Mouse (Mus musculus) midbrain, embryonic 14.5 days (tissue): ENCODE data around the gene Zfp599. TPM values are rescaled to one million over a fixed set of nuclear protein-coding genes. Genes with fewer than 3 reads are reported as not detected.
"Not testable (repeated sequence)": the region's sequence is repeated elsewhere in the genome, so short reads cannot be mapped to it uniquely, and the experiment has no call there.

Experiments
- ATAC-seq: fragments of 200-750 bp; cut with Nextera tagmentation; 2 replicates; pipeline ENCODE4 v1.8.0; 2017; ENCODE audit warnings: moderate number of reproducible peaks, moderate library complexity; ENCODE audit not compliant: low FRiP score, low TSS enrichment
- DNase-seq: peaks from one replicate; pipeline ENCODE4 v3.0.0-alpha.2; 2015
- H3K27ac ChIP-seq: fragments of 300-500 bp; sonication (generic); replicated peaks from 2 replicates; pipeline ENCODE4 v1.5.1; 2014; ENCODE audit warnings: mild to moderate bottlenecking, low read depth, low read length, moderate library complexity
- H3K27me3 ChIP-seq: fragments of 300-500 bp; sonication (generic); 2 replicates; pipeline ENCODE4 v1.6.1; 2014; ENCODE audit warnings: low read length, control low read depth, mixed read lengths; ENCODE audit not compliant: control insufficient read depth, insufficient read depth
- H3K36me3 ChIP-seq: fragments of 300-500 bp; sonication (generic); 2 replicates; pipeline ENCODE4 v1.6.1; 2014; ENCODE audit warnings: low read length, control low read depth; ENCODE audit not compliant: control insufficient read depth, insufficient read depth
- H3K4me1 ChIP-seq: fragments of 300-500 bp; sonication (generic); 2 replicates; pipeline ENCODE4 v1.6.1; 2014; ENCODE audit warnings: mild to moderate bottlenecking, antibody characterized with exemption, low read length, control low read depth; ENCODE audit not compliant: control insufficient read depth, insufficient read depth
- H3K4me2 ChIP-seq: fragments of 300-500 bp; sonication (generic); 2 replicates; pipeline ENCODE4 v1.6.1; 2014; ENCODE audit warnings: mild to moderate bottlenecking, low read length, moderate library complexity
- H3K4me3 ChIP-seq: fragments of 300-500 bp; sonication (generic); replicated peaks from 2 replicates; pipeline ENCODE4 v1.5.1; 2014; ENCODE audit warnings: low read depth, low read length
- H3K9ac ChIP-seq: fragments of 300-500 bp; sonication (generic); replicated peaks from 2 replicates; pipeline ENCODE4 v1.6.1; 2014; ENCODE audit warnings: mild to moderate bottlenecking, low read length, moderate library complexity
- H3K9me3 ChIP-seq: fragments of 300-500 bp; sonication (generic); 2 replicates; pipeline ENCODE4 v1.6.1; 2016; ENCODE audit warnings: low read length, control low read depth, mixed read lengths; ENCODE audit not compliant: control insufficient read depth
- WGBS: fragments of 180-500 bp; shearing (Covaris S2); extraction: QIAGEN DNeasy Blood & Tissue Kit; methylation state at CpG from one replicate; pipeline ENCODE4 v1.1.7; 2014; 5-methylcytosine and 5-hydroxymethylcytosine counted together
- polyA plus RNA-seq: library from polyadenylated mRNA; unstranded; fragments of >200 nt; fragmentation: Nextera tagmentation; extraction: Ambion mirVana; gene quantifications from 2 replicates; pipeline ENCODE4 v1.2.1, GENCODE M21; 2014

Gene Zfp599
- polyA plus RNA-seq, result 13.8 and 14.0 TPM in 2 replicates

GRCm38 (mm10) chr9:22259184-22260091, at the start of gene Zfp599:
TSS of gene Zfp599 (minus strand) at chr9:22259895.
- ATAC-seq (peak; percentile 89), DNase-seq (peak; percentile 83)
- 0 out of 2 replicates have a peak, but pooled peaks cover 5% of the 10 kb centered on the region for H3K4me1 ChIP-seq
- 2% methylated on average over 35 of the region's 35 CpGs for WGBS
- no peak within 1 kb of the TSS; the same call in 1 of the 2 replicates for H3K27ac ChIP-seq
- peak within 1 kb of the TSS; percentile 69 for H3K4me2 ChIP-seq
- H3K36me3 ChIP-seq, result peaks cover 20% of the 10 kb centered on the region
- H3K27me3 ChIP-seq, result no peaks in the 10 kb centered on the region
- peak within 1 kb of the TSS; percentile 84 for H3K9ac ChIP-seq
- H3K9me3 ChIP-seq, result peaks cover 12% of the 10 kb centered on the region
- peak within 1 kb of the TSS; percentile 72 for H3K4me3 ChIP-seq

- not testable (repeated sequence) for DNase-seq, H3K27me3 ChIP-seq, H3K4me1 ChIP-seq, H3K9me3 ChIP-seq
- Histone ChIP-seq H3K36me3 (peaks cover 24% of the 10 kb centered on the region), H3K27ac (peak overlapping the region; percentile 96), H3K9ac (0 out of 2 replicates have a peak overlapping the region, but pooled peaks have one; percentile 100), H3K4me2 (peak overlapping the region; percentile 82), H3K4me3 (peak overlapping the region; percentile 94)
- peak; percentile 15; the same call in 1 of the 2 replicates for ATAC-seq
- 9% methylated on average over 9 of the region's 9 CpGs for WGBS
Measured at GRCm38 (mm10) chr9:22307920-22308262, 48.2 kb upstream of the Zfp599 start.

DNA sequence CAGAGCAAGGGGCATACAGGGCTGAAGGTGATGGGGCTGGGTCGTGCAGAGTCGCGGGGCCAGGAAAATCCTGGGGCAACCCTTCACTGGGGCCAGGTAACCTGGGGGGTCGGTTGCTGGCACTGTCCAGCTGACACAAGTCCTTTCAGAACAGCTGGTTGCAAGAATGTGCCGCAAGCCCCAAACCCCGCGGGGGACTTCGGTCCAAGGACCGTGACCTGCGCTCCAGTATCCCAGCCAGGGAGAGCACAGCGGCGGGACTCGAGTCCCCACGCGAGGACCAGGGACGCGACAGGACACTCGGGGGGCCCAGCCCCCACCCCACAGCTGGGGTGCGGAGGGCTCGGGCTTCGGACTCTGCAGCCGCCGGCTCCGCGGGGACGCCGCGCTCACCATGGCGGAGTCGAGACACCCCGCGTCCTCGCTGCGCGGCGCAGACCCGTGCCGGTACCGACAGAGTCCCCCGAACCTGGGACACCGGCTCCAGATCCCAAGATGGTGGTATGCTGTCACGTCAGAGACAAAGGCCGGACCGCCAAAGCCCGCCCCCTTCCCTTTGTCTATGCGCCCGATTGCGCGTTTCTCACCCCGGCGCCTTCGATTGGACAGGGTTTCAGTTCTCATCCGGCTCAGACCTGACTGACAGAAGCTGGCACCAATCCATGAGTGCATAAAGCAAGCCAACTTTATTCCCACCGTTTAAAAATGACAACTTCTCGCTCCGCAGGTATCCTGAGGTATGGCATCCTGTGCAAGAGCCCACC, 47.6 kb upstream of the Zfp599 start, which contains the start of gene Zfp810:
Gene Zfp810 (minus strand): TSS at position 493 of the 764 bp plus-strand sequence.
- H3K27ac ChIP-seq, result peak within 1 kb of the TSS; percentile 96
- under 1% methylated on average over 56 of the region's 56 CpGs for WGBS
- H3K4me1 ChIP-seq, result peaks cover 6% of the 10 kb centered on the region
- H3K27me3 ChIP-seq, result no peaks in the 10 kb centered on the region
- DNase-seq (peak; percentile 98), ATAC-seq (peak; percentile 99)
- H3K9me3 ChIP-seq, result peaks cover 9% of the 10 kb centered on the region
- peak within 1 kb of the TSS; percentile 100 for H3K9ac ChIP-seq
- peak within 1 kb of the TSS; percentile 94 for H3K4me3 ChIP-seq
- peak within 1 kb of the TSS; percentile 82 for H3K4me2 ChIP-seq
- H3K36me3 ChIP-seq, result peaks cover 26% of the 10 kb centered on the region

GRCm38 (mm10) chr9:22306726-22307125, 47.0 kb upstream of the Zfp599 start:
- H3K36me3 ChIP-seq, result peaks cover 31% of the 10 kb centered on the region
- H3K27ac ChIP-seq, result peak overlapping the region; percentile 96
- no peak for ATAC-seq
- no peaks in the 10 kb centered on the region for H3K27me3 ChIP-seq
- H3K4me2 ChIP-seq, result peak overlapping the region; percentile 82
- H3K4me3 ChIP-seq, result peak overlapping the region; percentile 94
- peaks cover 6% of the 10 kb centered on the region for H3K4me1 ChIP-seq
- WGBS, result 19% methylated on average over 6 of the region's 6 CpGs
- H3K9ac ChIP-seq, result peak overlapping the region; percentile 100
- peak; percentile 72 for DNase-seq
- peaks cover 9% of the 10 kb centered on the region for H3K9me3 ChIP-seq

DNA sequence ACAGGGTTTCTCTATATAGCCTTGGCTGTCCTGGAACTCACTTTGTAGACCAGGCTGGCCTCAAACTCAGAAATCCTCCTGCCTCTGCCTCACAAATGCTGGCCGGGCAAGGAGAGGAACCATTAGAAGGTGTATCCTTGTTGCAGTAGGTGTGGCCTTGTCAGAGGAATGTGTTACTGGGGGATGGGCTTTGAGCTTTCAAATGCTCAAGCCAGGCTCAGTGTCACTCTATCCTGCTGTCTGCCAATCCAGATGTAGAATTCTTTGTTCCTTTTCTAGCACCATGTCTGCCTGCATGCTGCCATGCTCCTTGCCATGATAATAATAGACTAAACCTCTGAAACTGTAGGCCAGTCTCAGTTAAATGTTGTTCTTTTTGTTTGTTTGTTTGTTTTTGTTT, 42.5 kb upstream of the Zfp599 start:
- Histone ChIP-seq H3K4me1 (peaks cover 6% of the 10 kb centered on the region), H3K27me3 (no peaks in the 10 kb centered on the region), H3K36me3 (peaks cover 63% of the 10 kb centered on the region), H3K9ac (no peak overlapping the region), H3K9me3 (peaks cover 9% of the 10 kb centered on the region), H3K27ac (no peak overlapping the region), H3K4me3 (no peak overlapping the region), H3K4me2 (no peak overlapping the region)
- DNase-seq (no peak), ATAC-seq (no peak)
- WGBS, result 100% methylated on average over 1 of the region's 1 CpGs

DNA sequence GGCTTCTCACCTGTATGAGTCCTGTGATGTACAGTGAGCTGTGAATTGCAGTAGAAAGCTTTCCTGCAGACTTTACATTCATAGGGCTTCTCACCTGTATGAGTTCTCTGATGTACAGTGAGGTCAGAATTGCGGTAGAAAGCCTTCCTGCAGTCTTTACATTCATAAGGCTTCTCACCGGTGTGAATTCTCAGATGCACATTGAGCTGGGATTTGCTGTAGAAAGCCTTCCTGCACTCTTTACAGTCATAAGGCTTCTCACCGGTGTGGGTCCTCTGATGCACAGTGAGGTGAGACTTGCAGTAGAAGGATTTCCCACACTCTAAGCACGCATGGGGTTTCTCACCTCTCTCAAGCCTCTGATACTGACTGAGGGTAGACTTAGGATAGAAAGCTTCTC, 19.0 kb upstream of the Zfp599 start:
- Histone ChIP-seq H3K4me2 (no peak overlapping the region), H3K27me3 (no peaks in the 10 kb centered on the region), H3K4me1 (no peaks in the 10 kb centered on the region), H3K9me3 (peaks cover 86% of the 10 kb centered on the region), H3K36me3 (peaks cover 86% of the 10 kb centered on the region), H3K27ac (no peak overlapping the region), H3K9ac (no peak overlapping the region), H3K4me3 (no peak overlapping the region)
- DNase-seq (no peak), ATAC-seq (no peak)
- WGBS, result 100% methylated on average over 4 of the region's 4 CpGs

- 95% methylated on average over 1 of the region's 1 CpGs for WGBS
- no peak for DNase-seq
Measured at GRCm38 (mm10) chr9:22268886-22269285, 9.2 kb upstream of the Zfp599 start.

DNA sequence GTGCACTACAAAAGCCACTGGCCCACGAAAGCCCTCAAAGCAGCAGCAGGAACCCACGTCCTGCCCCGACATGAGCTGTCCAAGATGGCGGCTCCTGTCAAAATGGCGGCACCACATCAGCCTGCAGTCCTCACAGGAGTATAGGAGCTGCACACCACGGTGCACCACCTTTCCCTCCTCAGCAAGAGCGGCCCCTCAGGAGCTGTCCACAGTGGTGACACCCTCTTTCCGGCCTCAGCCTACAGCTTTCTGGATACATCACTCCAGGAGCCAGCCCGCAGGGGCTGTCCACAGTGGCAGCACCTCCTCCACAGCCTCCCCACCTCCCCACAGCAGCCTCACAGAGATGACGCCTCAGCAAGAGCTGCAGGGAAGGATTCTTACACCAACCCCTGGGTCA, 2.9 kb upstream of the Zfp599 start:
- no peak for ATAC-seq
- no peak overlapping the region for H3K4me3 ChIP-seq
- 93% methylated on average over 10 of the region's 10 CpGs for WGBS

More at GRCm38 (mm10) chr9:22268886-22269285, 9.2 kb upstream of the Zfp599 start:
- Histone ChIP-seq H3K36me3 (peaks cover 4% of the 10 kb centered on the region; the same call in 1 of the 2 replicates), H3K4me2 (no peak overlapping the region), H3K27me3 (no peaks in the 10 kb centered on the region), H3K4me3 (no peak overlapping the region), H3K9ac (no peak overlapping the region), H3K4me1 (no peaks in the 10 kb centered on the region), H3K27ac (no peak overlapping the region), H3K9me3 (peaks cover 4% of the 10 kb centered on the region)
- ATAC-seq, result no peak

More for the DNA sequence above, 2.9 kb upstream of the Zfp599 start:
- Histone ChIP-seq H3K4me2 (no peak overlapping the region), H3K36me3 (no peaks in the 10 kb centered on the region), H3K4me1 (0 out of 2 replicates have a peak, but pooled peaks cover 5% of the 10 kb centered on the region), H3K9me3 (peaks cover 4% of the 10 kb centered on the region; the same call in 1 of the 2 replicates), H3K9ac (no peak overlapping the region), H3K27ac (no peak overlapping the region), H3K27me3 (no peaks in the 10 kb centered on the region)
- no peak for DNase-seq
